Mouse (Mus musculus): ENCODE data around the gene Ccdc85b. TPM values are rescaled to one million over a fixed set of nuclear protein-coding genes. Genes with fewer than 3 reads are reported as not detected.
"Not testable (repeated sequence)": the region's sequence is repeated elsewhere in the genome, so short reads cannot be mapped to it uniquely, and the experiment has no call there.

Ccdc85b gene
- 10 to 100 TPM; 28.3 to 31.5 TPM for total RNA-seq (2021)
- long read RNA-seq, experiment 1, full-length matches to known transcripts = 138 of 138 reads
- long read RNA-seq, experiment 1, partial matches to known transcripts = 0 of 138 reads
- long read RNA-seq, experiment 1, other reads (novel, unspliced or antisense) = 0 of 138 reads
- long read RNA-seq, experiment 2, full-length matches to known transcripts = 108 of 108 reads
- long read RNA-seq, experiment 2, partial matches to known transcripts = 0 of 108 reads
- long read RNA-seq, experiment 2, other reads (novel, unspliced or antisense) = 0 of 108 reads

- DNase-seq (ENCODE audit: low spot score in 2 of 2) = no peak
Observed at GRCm38 (mm10) chr19:5457746-5458442, at the start of gene Ccdc85b. Gene Ccdc85b (minus strand): TSS chr19:5457894.

DNA sequence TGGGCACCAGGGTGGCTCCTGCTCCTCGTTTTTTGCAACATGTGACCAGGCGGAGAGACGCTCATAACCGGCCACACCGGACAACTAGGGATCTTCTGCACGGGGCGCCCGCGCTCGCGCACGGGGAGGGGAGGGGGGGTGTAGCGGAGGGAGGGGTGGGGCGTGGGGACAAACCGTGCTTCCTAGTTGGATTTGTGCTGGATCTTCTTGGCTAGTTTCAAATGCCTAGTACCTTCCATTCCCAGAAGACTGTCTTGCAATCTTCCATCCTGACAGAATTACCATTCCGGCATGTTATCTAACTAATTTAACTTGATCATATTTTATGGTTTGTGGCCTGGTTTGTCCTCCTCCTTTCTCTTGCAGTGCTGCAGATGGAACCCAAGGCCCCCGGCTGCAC is 46.0 kb upstream of the Ccdc85b start, which contains the start of gene 1700020D05Rik:
TSS of gene 1700020D05Rik (minus strand) at position 101 of the 400 bp plus-strand sequence.
- no peak for DNase-seq (ENCODE audit: low spot score in 2 of 2)

- DNase-seq (ENCODE audit: low spot score in 2 of 2) = no peak
Observed at GRCm38 (mm10) chr19:5500330-5500875, 42.7 kb upstream of the Ccdc85b start.

- no peak for DNase-seq (ENCODE audit: low spot score in 2 of 2)
Observed at GRCm38 (mm10) chr19:5496052-5496370, 38.3 kb upstream of the Ccdc85b start.

GRCm38 (mm10) chr19:5495353-5496051 is 37.8 kb upstream of the Ccdc85b start:
- DNase-seq (ENCODE audit: low spot score in 2 of 2) = no peak

DNA sequence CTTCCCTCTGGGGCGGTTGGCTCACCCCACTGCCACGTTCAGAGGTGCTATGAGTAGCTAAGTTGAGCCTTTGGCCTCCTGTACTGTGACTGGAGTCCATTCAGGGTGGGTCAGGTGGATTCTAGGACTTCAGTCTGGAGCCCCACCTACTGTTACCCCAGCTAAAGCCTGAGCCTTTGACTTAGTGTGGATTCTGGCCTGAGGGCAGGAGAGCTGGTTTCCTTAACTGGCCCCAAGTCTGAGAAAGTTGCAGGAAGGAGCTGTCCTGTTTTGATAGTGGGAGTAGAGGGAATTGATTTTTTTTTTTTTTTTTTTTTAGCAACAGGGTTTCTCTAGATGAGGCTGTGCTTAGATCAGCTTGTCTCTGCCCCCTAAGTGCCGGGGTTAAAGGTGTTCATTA is 36.6 kb upstream of the Ccdc85b start:
- no peak for DNase-seq (ENCODE audit: low spot score in 2 of 2)

- DNase-seq (ENCODE audit: low spot score in 2 of 2) = not testable (repeated sequence)
Observed at GRCm38 (mm10) chr19:5493301-5493721, 35.6 kb upstream of the Ccdc85b start.

DNA sequence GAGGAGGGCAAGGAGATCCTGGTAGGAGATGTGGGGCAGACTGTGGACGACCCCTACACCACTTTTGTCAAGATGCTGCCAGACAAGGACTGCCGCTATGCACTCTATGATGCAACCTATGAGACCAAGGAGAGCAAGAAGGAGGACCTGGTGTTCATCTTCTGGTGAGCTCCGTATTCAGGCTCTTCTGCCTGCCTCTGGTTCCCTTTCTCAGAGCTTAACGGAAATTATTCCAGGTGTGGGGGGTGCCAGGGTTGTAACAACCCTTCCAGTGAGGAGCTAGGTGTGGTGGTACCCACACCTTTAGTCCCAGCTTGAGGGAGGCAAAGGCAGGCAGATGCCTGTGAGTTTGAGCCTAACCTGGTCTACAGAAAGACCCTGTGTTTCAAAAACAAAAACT is 34.9 kb upstream of the Ccdc85b start:
- no peak for DNase-seq (ENCODE audit: low spot score in 2 of 2)

GRCm38 (mm10) chr19:5490898-5491708 is 33.4 kb upstream of the Ccdc85b start:
- DNase-seq (ENCODE audit: low spot score in 2 of 2) = peak; percentile 73 to 77

DNA sequence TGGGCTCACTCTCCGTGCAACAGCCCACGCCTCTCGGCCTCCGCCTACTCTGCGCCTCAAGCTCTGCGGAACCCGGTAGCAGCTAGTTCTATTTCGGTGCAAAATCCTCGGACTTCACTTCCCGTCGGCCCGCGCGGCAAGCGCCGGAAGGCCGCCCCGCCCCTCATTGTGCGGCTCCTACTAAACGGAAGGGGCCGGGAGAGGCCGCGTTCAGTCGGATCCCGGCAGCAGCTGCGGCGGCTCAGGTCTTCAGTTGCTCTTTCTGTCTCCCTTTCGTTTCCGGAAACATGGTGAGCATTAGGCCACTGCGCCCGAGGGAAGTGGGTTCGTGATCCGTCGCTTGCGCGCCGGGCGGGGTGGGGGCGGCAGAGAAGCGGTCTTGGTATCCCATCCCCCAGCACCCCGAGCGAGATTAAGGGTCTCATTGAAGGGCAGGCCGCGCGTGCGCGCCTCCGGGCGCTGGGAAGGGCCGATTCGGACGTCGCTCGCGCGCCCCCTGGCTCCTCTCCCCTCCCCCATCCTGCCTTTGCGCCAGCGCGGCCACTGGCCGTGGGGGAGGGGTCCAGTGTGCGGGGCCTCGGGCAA is 32.7 kb upstream of the Ccdc85b start, which contains the start of gene Cfl1:
TSS of gene Cfl1 (plus strand) at position 143 of the 585 bp plus-strand sequence.
- peak; percentile 95 to 97 for DNase-seq (ENCODE audit: low spot score in 2 of 2)

- DNase-seq (ENCODE audit: low spot score in 2 of 2) = not testable (repeated sequence)
Observed at GRCm38 (mm10) chr19:5489721-5490120, 32.0 kb upstream of the Ccdc85b start.

GRCm38 (mm10) chr19:5488878-5489571 is 31.3 kb upstream of the Ccdc85b start:
- peak; percentile 96 to 97 for DNase-seq (ENCODE audit: low spot score in 2 of 2)

DNA sequence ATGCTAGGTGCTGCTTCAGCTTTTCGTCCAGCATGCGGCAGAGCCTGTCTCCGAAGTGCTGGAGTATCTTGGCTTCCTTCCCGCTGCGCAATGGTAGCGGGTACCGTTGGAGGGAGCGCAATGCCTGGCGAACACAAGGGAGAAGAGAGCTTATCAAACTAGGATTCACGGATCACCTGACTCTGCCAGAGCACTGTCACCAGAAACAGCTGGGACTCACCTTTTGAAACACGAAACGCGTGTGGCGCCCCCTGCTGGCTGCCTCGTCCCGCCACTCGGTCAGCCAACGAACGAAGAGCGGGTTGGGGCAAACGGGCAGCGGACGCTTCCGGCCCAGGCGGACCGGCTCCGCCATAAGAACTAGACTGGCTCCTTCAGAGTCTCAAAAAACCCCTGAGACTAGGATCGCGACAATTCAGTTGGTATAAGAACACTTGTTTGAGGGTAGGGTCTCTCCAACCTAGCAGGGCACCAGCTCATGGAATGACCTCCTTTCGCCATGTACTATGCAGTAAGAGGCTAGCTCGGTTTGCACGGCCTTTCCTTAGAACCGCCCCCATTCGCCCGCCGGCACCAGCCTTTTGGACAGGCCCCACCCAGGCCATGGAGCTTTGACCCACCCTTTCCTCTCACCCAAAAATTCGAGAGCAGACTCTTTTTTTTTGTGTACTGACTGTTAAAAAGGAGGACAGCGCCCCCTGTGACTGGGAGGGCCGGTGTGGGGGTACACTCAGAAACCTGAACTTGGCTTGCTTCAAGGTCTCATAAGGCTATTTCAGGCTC is 30.3 kb upstream of the Ccdc85b start, which contains the start of gene Mus81:
TSS of gene Mus81 (minus strand) at position 635 of the 783 bp plus-strand sequence.
- DNase-seq (ENCODE audit: low spot score in 2 of 2) = peak; percentile 93 to 97

- no peak for DNase-seq (ENCODE audit: low spot score in 2 of 2)
Observed at GRCm38 (mm10) chr19:5486771-5487170, 29.1 kb upstream of the Ccdc85b start.

DNA sequence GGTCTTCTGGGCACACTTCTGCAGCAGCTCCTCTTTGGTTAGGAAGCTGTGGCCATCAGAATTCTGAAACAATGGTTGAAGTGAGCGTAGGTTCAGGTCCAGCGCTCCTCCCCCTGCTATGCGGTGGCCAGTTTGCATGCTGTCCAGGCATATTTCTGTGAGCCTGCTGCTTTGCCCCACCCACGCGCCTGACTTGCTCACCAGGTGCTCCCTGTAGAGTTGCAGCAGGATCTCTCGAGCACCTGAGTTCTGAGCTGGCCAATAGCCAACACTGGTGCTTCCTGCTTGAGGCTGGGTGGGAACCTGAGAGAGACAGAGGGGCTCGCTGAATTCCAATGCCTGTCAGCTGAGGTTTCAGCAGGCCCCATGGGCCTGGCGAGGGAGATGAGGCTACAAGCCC is 28.6 kb upstream of the Ccdc85b start:
- no peak for DNase-seq (ENCODE audit: low spot score in 2 of 2)

- DNase-seq (ENCODE audit: low spot score in 2 of 2) = no peak
Observed at GRCm38 (mm10) chr19:5485821-5486220, 28.1 kb upstream of the Ccdc85b start.

DNA sequence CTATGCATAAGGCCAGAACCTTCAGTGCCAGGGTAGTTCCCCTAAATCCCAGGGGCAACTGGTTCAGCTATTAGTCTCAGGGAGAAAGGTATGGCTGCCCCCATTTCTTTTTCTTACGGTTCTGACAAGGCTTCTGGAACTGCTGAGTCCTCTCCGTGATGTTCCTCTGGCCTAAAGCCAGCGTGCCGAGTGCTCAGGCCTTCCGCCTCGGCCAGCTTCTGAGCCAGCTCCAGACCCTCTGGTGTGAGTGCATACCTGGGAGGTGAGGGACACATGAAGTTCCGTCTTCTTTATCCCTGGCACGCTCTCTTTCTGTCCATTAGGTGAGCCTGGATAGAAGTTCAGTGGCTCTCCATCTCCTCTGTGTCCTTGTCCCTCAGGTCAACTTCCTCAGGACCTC is 27.7 kb upstream of the Ccdc85b start:
- DNase-seq (ENCODE audit: low spot score in 2 of 2) = no peak

- no peak for DNase-seq (ENCODE audit: low spot score in 2 of 2)
Observed at GRCm38 (mm10) chr19:5484496-5484895, 26.8 kb upstream of the Ccdc85b start.
